Mouse (Mus musculus) kidney, postnatal 4 days (tissue): ENCODE measurements at regions not wholly inside any gene's neighbourhood (a gene's known extent, or its start where the extent isn't known, plus 50 kb on each side); places are given as distances from the start of the nearest gene placed in this dataset.

Experiments used
- DNase-seq, 2 experiments: peaks; one replicate each; pipeline ENCODE4 v3.0.0; 2021; ENCODE audit warnings: mixed read lengths in 2 of 2

- no peak for DNase-seq
Observed at GRCm38 (mm10) chr3:34522054-34522684, 128.0 kb upstream of the Sox2 start.

GRCm38 (mm10) chr3:34521357-34522053 lies 128.7 kb upstream of the Sox2 start:
- DNase-seq: no peak

GRCm38 (mm10) chr3:34512503-34513145 lies 137.6 kb upstream of the Sox2 start:
- DNase-seq: no peak

GRCm38 (mm10) chr3:34510723-34511122 lies 139.5 kb upstream of the Sox2 start:
- no peak for DNase-seq

GRCm38 (mm10) chr3:34509160-34509559 lies 141.0 kb upstream of the Sox2 start:
- DNase-seq: no peak

- DNase-seq: no peak
Observed at GRCm38 (mm10) chr3:34504573-34504894, 145.7 kb upstream of the Sox2 start.

GRCm38 (mm10) chr3:34503874-34504572 lies 146.2 kb upstream of the Sox2 start:
- DNase-seq: no peak

- no peak for DNase-seq
Observed at GRCm38 (mm10) chr3:34496839-34497238, 153.4 kb upstream of the Sox2 start.

- no peak for DNase-seq
Observed at GRCm38 (mm10) chr3:34495615-34496014, 154.6 kb upstream of the Sox2 start.

GRCm38 (mm10) chr3:34493921-34494320 lies 156.3 kb upstream of the Sox2 start:
- no peak for DNase-seq

GRCm38 (mm10) chr3:34489008-34489407 lies 161.2 kb upstream of the Sox2 start:
- no peak for DNase-seq

- peak; percentile 5 to 8 for DNase-seq
Observed at GRCm38 (mm10) chr3:34486441-34487050, 163.7 kb upstream of the Sox2 start.

- DNase-seq: peak; percentile 29 to 40
Observed at GRCm38 (mm10) chr3:34485345-34486223, 164.6 kb upstream of the Sox2 start.

GRCm38 (mm10) chr3:34483934-34484333 lies 166.3 kb upstream of the Sox2 start:
- DNase-seq: no peak

GRCm38 (mm10) chr3:34481821-34482713 lies 168.1 kb upstream of the Sox2 start:
- no peak for DNase-seq

- DNase-seq: no peak
Observed at GRCm38 (mm10) chr3:34481314-34481713, 168.9 kb upstream of the Sox2 start.

- no peak for DNase-seq
Observed at GRCm38 (mm10) chr3:34474126-34474525, 176.1 kb upstream of the Sox2 start.

- DNase-seq: no peak
Observed at GRCm38 (mm10) chr3:34470721-34471120, 179.5 kb upstream of the Sox2 start.

- DNase-seq: no peak
Observed at GRCm38 (mm10) chr3:34469946-34470345, 180.3 kb upstream of the Sox2 start.

GRCm38 (mm10) chr3:34466312-34466711 lies 183.9 kb upstream of the Sox2 start:
- DNase-seq: no peak
